In the genomic region with DNA sequence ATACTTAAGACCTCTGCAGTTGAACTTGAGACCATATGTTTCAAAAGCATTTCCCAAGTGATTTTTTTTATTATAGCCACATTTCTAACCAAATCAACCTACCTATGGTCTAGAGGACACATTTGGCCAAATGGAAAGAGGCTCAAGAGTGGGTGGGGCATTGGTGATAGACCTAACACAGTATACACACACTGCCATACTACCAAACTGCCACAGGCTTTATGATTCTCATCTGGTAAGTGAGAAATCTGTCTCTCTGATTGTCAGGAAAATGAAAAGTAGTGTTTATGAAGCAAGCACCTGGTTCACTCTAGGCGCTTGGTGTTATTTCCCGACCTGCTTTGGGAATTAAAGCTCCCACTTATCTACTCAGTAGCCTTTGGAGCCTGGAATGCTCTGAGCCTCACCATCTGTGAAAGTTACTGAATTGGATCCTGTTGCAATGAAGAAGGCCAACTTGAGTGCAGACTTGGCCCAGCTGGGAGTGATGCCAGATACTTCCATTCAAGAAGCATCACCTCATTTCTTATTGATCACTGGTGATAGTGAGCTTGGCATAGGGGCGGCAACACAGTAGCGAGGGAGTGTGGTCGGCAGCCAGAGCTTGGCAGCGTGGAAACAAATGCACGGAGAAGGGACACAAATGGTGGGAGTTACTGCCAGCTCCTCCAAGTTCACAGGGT, we compare ENCODE assay signal across 30 mouse cellular contexts.
DNase-seq lines count a peak whose midpoint lies in the region; ATAC-seq and TF ChIP-seq lines count a peak whose summit lies in the region.
"Had no signal": no experiment of that assay in that cellular context is flagged by ENCODE, and none has a peak within 500 bp of the region (broad histone marks: within the 10 kb centered on the region; RNA-seq: fewer than 3 reads in every experiment).

No protein-coding gene starts in this region.

- peak; percentile 26 for DNase-seq in embryonic facial prominence, embryonic 14.5 days (ENCODE audit: low spot score)
- DNase-seq in embryonic facial prominence, embryonic 10.5 days (ENCODE audit: low spot score) = no peak
- DNase-seq in hindbrain, postnatal 0 days (ENCODE audit: low spot score) = peak; percentile 41
- DNase-seq in hindbrain, embryonic 10.5 days (ENCODE audit: low spot score) = no peak
- peak; percentile 25 to 27 for DNase-seq in right cerebral cortex, postnatal 10 days (ENCODE audit: low spot score in 2 of 2)
- no peak for DNase-seq in right cerebral cortex, postnatal 36 days (ENCODE audit: low spot score in 2 of 2)
- peak; percentile 4 for DNase-seq in skeletal muscle tissue, adult 2 months (ENCODE audit: low read depth, low spot score)
- DNase-seq: adrenal gland, postnatal 14 days; cerebellum, adult 2 months; gastrocnemius, adult 2 months; gastrocnemius, postnatal 36 days; heart, adult 18-20 months; heart, postnatal 4 days; kidney, adult 2 months; kidney, postnatal 36 days; layer of hippocampus, postnatal 36 days; liver; lung, postnatal 36 days; right cerebral cortex, postnatal 4 days; thymus, postnatal 4 days had no signal

- no peaks in the 10 kb centered on the region for H3K27me3 ChIP-seq in embryonic facial prominence, embryonic 14.5 days (replicated peaks; ENCODE audit: control insufficient read depth, insufficient read depth, low read length)
- no peaks in the 10 kb centered on the region for H3K27me3 ChIP-seq in embryonic facial prominence, embryonic 10.5 days (replicated peaks; ENCODE audit: low read depth, poor library complexity, severe bottlenecking)
- H3K27me3 ChIP-seq in hindbrain, postnatal 0 days (ENCODE audit: insufficient read depth, low read length) = no peaks in the 10 kb centered on the region
- no peaks in the 10 kb centered on the region for H3K27me3 ChIP-seq in hindbrain, embryonic 10.5 days (ENCODE audit: insufficient read depth, poor library complexity, severe bottlenecking)
- H3K27me3 ChIP-seq: heart, embryonic 12.5 days; hindbrain, embryonic 15.5 days; intestine, embryonic 15.5 days; lung, embryonic 15.5 days; megakaryocyte, embryonic 14.5 days; midbrain, embryonic 12.5 days; Patski had no signal

- peaks cover 9% of the 10 kb centered on the region for H3K4me1 ChIP-seq in embryonic facial prominence, embryonic 14.5 days (ENCODE audit: control insufficient read depth, insufficient read depth, low read length)
- no peaks in the 10 kb centered on the region for H3K4me1 ChIP-seq in embryonic facial prominence, embryonic 10.5 days
- H3K4me1 ChIP-seq in hindbrain, postnatal 0 days (ENCODE audit: insufficient read depth, low read length) = 0 out of 2 replicates have a peak, but pooled peaks cover 4% of the 10 kb centered on the region
- H3K4me1 ChIP-seq in hindbrain, embryonic 10.5 days (replicated peaks) = no peaks in the 10 kb centered on the region
- H3K4me1 ChIP-seq: heart, embryonic 12.5 days; hindbrain, embryonic 15.5 days; intestine, embryonic 15.5 days; midbrain, embryonic 12.5 days had no signal

- no peak overlapping the region for H3K27ac ChIP-seq in embryonic facial prominence, embryonic 14.5 days (replicated peaks; ENCODE audit: low read depth, low read length)
- H3K27ac ChIP-seq in embryonic facial prominence, embryonic 10.5 days (replicated peaks) = no peak overlapping the region
- H3K27ac ChIP-seq in hindbrain, postnatal 0 days = no peak overlapping the region
- H3K27ac ChIP-seq in hindbrain, embryonic 10.5 days = no peak overlapping the region
- H3K27ac ChIP-seq: gastrocnemius, adult 2 months; hindbrain, embryonic 15.5 days; intestine, embryonic 15.5 days; layer of hippocampus, adult 2 months; liver, embryonic 14.5 days; lung, embryonic 15.5 days; midbrain, embryonic 12.5 days had no signal

- no peaks in the 10 kb centered on the region for H3K36me3 ChIP-seq in embryonic facial prominence, embryonic 14.5 days (ENCODE audit: control insufficient read depth, insufficient read depth, low read length)
- H3K36me3 ChIP-seq in embryonic facial prominence, embryonic 10.5 days (replicated peaks) = no peaks in the 10 kb centered on the region
- no peaks in the 10 kb centered on the region for H3K36me3 ChIP-seq in hindbrain, postnatal 0 days (ENCODE audit: insufficient read depth, low read length)
- H3K36me3 ChIP-seq in hindbrain, embryonic 10.5 days = no peaks in the 10 kb centered on the region
- H3K36me3 ChIP-seq: heart, embryonic 12.5 days; hindbrain, embryonic 15.5 days; intestine, embryonic 15.5 days; lung, embryonic 15.5 days; midbrain, embryonic 12.5 days had no signal

- TF ChIP-seq CTCF in hindbrain, postnatal 0 days (IDR thresholded peaks at IDR 0.05; ENCODE audit: low read depth) = no peak

- no peak for ATAC-seq in embryonic facial prominence, embryonic 14.5 days (ENCODE audit: low read depth)
- no peak for ATAC-seq in hindbrain, postnatal 0 days
- no peak for ATAC-seq in activated CD4-positive, CD25-positive, alpha-beta regulatory T cell, adult 4 months
- ATAC-seq: intestine, embryonic 15.5 days; Patski had no signal

- no peak overlapping the region for H3K4me2 ChIP-seq in embryonic facial prominence, embryonic 14.5 days (ENCODE audit: low read depth, low read length)
- H3K4me2 ChIP-seq in hindbrain, postnatal 0 days (ENCODE audit: low read depth, low read length) = no peak overlapping the region
- H3K4me2 ChIP-seq: heart, embryonic 12.5 days; hindbrain, embryonic 15.5 days; intestine, embryonic 15.5 days; lung, embryonic 15.5 days; midbrain, embryonic 12.5 days had no signal

- H3K4me3 ChIP-seq in embryonic facial prominence, embryonic 14.5 days (ENCODE audit: low read depth, low read length) = no peak overlapping the region
- no peak overlapping the region for H3K4me3 ChIP-seq in embryonic facial prominence, embryonic 10.5 days
- H3K4me3 ChIP-seq in hindbrain, postnatal 0 days (ENCODE audit: low read length) = no peak overlapping the region
- H3K4me3 ChIP-seq in hindbrain, embryonic 10.5 days = no peak overlapping the region
- H3K4me3 ChIP-seq: gastrocnemius, adult 2 months; heart, embryonic 12.5 days; hindbrain, embryonic 15.5 days; intestine, embryonic 15.5 days; layer of hippocampus, adult 2 months; lung, embryonic 15.5 days; megakaryocyte, embryonic 14.5 days; midbrain, embryonic 12.5 days had no signal

- H3K9me3 ChIP-seq in embryonic facial prominence, embryonic 14.5 days (ENCODE audit: control insufficient read depth, low read length) = no peaks in the 10 kb centered on the region
- H3K9me3 ChIP-seq in embryonic facial prominence, embryonic 10.5 days = no peaks in the 10 kb centered on the region
- H3K9me3 ChIP-seq in hindbrain, postnatal 0 days (ENCODE audit: low read length) = no peaks in the 10 kb centered on the region
- no peaks in the 10 kb centered on the region for H3K9me3 ChIP-seq in hindbrain, embryonic 10.5 days
- H3K9me3 ChIP-seq: heart, embryonic 12.5 days; hindbrain, embryonic 15.5 days; intestine, embryonic 15.5 days; lung, embryonic 15.5 days; megakaryocyte, embryonic 14.5 days; midbrain, embryonic 12.5 days had no signal

- 70% methylated on average over 7 of the region's 7 CpGs for WGBS in embryonic facial prominence, embryonic 14.5 days
- WGBS in embryonic facial prominence, embryonic 10.5 days = 92% methylated on average over 7 of the region's 7 CpGs
- WGBS in hindbrain, postnatal 0 days = 55% methylated on average over 7 of the region's 7 CpGs
- 94% methylated on average over 7 of the region's 7 CpGs for WGBS in hindbrain, embryonic 10.5 days

- H3K9ac ChIP-seq in embryonic facial prominence, embryonic 14.5 days (ENCODE audit: low read depth, low read length) = no peak overlapping the region
- H3K9ac ChIP-seq in hindbrain, postnatal 0 days (replicated peaks; ENCODE audit: low read length) = no peak overlapping the region
- H3K9ac ChIP-seq: heart, embryonic 12.5 days; hindbrain, embryonic 15.5 days; intestine, embryonic 15.5 days; liver, embryonic 14.5 days; lung, embryonic 15.5 days; midbrain, embryonic 12.5 days had no signal

Comparison
In these comparisons a context has a peak if more than half of its experiments do, and no peak if none do; other contexts are left out.
1. DNase-seq: peak in embryonic facial prominence, embryonic 14.5 days (single experiment), hindbrain, postnatal 0 days (single experiment), right cerebral cortex, postnatal 10 days (2 of 2) and skeletal muscle tissue, adult 2 months (single experiment); none in embryonic facial prominence, embryonic 10.5 days (single experiment), hindbrain, embryonic 10.5 days (single experiment) and right cerebral cortex, postnatal 36 days (0 of 2).